Mouse (Mus musculus) heart, adult 2 months (tissue): Measurements from ENCODE around the gene Vmn1r132. TPM values are rescaled to one million over a fixed set of nuclear protein-coding genes. Genes with fewer than 3 reads are reported as not detected.
"Not testable (repeated sequence)": the region's sequence is repeated elsewhere in the genome, so short reads cannot be mapped to it uniquely, and the experiment has no call there.

Source experiments
- DNase-seq, 2 experiments: peaks; one replicate each; pipeline ENCODE4 v3.0.0; 2021
- H3K27ac ChIP-seq: fragments of 200-600 bp; 2 replicates; pipeline ENCODE4 v1.8.1; 2022
- H3K27me3 ChIP-seq: fragments of 200-500 bp; 2 replicates; pipeline ENCODE4 v1.6.1; 2012; ENCODE audit warnings: mild to moderate bottlenecking, low read length, inconsistent platforms, mixed read lengths; ENCODE audit not compliant: control insufficient read depth, insufficient read depth
- H3K36me3 ChIP-seq: fragments of 200-500 bp; 2 replicates; pipeline ENCODE4 v1.6.1; 2012; ENCODE audit warnings: low read length, inconsistent platforms; ENCODE audit not compliant: control insufficient read depth, insufficient read depth
- H3K4me1 ChIP-seq: fragments of 200-500 bp; 2 replicates; pipeline ENCODE4 v1.6.1; 2011; ENCODE audit warnings: low read length; ENCODE audit not compliant: control insufficient read depth, insufficient read depth
- H3K4me3 ChIP-seq: fragments of 200-600 bp; 2 replicates; pipeline ENCODE4 v1.8.1; 2022
- H3K79me2 ChIP-seq: fragments of 200-500 bp; replicated peaks from 2 replicates; pipeline ENCODE4 v1.6.1; 2012; ENCODE audit warnings: mild to moderate bottlenecking, inconsistent platforms, low read length, moderate library complexity, mixed read lengths; ENCODE audit not compliant: control insufficient read depth, insufficient read depth
- H3K9ac ChIP-seq: fragments of 200-500 bp; 2 replicates; pipeline ENCODE4 v1.6.1; 2012; ENCODE audit warnings: low read depth, mild to moderate bottlenecking, control low read depth, inconsistent platforms, low read length, mixed read lengths
- WGBS: fragments of 180-500 bp; shearing (Covaris S2); methylation state at CpG from one replicate; pipeline ENCODE4 v1.1.7; 2018; 5-methylcytosine and 5-hydroxymethylcytosine counted together
- intact Hi-C: fragments of 180-260 bp; cut with DNase I; formaldehyde crosslinking; loops from one replicate; pipeline ENCODE4 v1.15.1; 2025
- long read RNA-seq: library from polyadenylated mRNA; stranded (forward); transcript quantifications from one replicate; pipeline ENCODE4 v2.0.0, GENCODE M21; 2021
- polyA plus RNA-seq: library from polyadenylated mRNA; depleted of rRNA; stranded (reverse); fragments of >200 nt; gene quantifications from 2 replicates; pipeline ENCODE4 v1.2.3, GENCODE M21; 2012; rRNA removed
- total RNA-seq, 2 experiments: library from RNA; stranded (reverse); gene quantifications; 2 replicates each; pipeline ENCODE4 v1.2.3; 2021

The Vmn1r132 gene
- total RNA-seq (not detected), polyA plus RNA-seq (not detected in 2 replicates)
- long read RNA-seq = 0 reads

DNA sequence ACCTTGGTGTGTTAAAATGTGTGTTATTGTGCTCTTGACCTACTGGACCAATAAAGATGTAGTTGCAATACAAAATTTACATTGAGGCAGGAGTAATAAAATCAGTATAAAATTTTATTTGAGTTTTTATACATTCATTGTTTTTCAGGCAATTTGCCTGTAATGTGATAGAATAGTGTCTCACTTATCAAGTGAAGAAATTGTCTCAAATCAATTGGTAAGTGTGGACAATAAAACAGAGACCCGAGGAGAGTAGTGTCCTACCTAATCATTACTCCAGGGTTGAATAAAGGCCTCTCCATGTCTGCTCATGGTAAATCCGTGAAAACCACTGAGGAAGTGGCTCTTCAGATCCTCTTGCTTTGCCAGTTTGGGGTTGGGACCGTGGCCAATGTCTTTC lies at the start of gene Vmn1r132:
TSS of gene Vmn1r132 (plus strand) at position 301 of the 400 bp plus-strand sequence.
- H3K36me3 ChIP-seq, H3K4me3 ChIP-seq, DNase-seq, H3K27ac ChIP-seq, H3K4me1 ChIP-seq, H3K27me3 ChIP-seq, intact Hi-C loops, H3K9ac ChIP-seq, H3K79me2 ChIP-seq: not testable (repeated sequence)
- no CpG with 5 or more reads among the region's 3 CpGs for WGBS

Other genes starting within 250 kb of the Vmn1r132 start
- gene Gm6882, start 181.3 kb upstream of the Vmn1r132 start, total RNA-seq = not detected
- gene Gm6882, start 181.3 kb upstream of the Vmn1r132 start, polyA plus RNA-seq = not detected in 2 replicates
- not detected for gene Vmn1r130, start 102.3 kb upstream of the Vmn1r132 start, total RNA-seq
- not detected in 2 replicates for gene Vmn1r130, start 102.3 kb upstream of the Vmn1r132 start, polyA plus RNA-seq
- gene Vmn1r131, start 68.0 kb upstream of the Vmn1r132 start, total RNA-seq = not detected
- gene Vmn1r131, start 68.0 kb upstream of the Vmn1r132 start, polyA plus RNA-seq = not detected in 2 replicates
- not detected for gene Gm4175, start 147.4 kb downstream of the Vmn1r132 start, total RNA-seq
- gene Gm4175, start 147.4 kb downstream of the Vmn1r132 start, polyA plus RNA-seq = not detected in 2 replicates
- not detected for gene Gm4177, start 182.6 kb downstream of the Vmn1r132 start, total RNA-seq
- not detected in 2 replicates for gene Gm4177, start 182.6 kb downstream of the Vmn1r132 start, polyA plus RNA-seq
- not detected for gene Vmn1r135, start 218.3 kb downstream of the Vmn1r132 start, total RNA-seq
- gene Vmn1r135, start 218.3 kb downstream of the Vmn1r132 start, polyA plus RNA-seq = not detected in 2 replicates
- not detected for gene Gm5725, start 230.2 kb downstream of the Vmn1r132 start, total RNA-seq
- not detected in 2 replicates for gene Gm5725, start 230.2 kb downstream of the Vmn1r132 start, polyA plus RNA-seq